Mouse (Mus musculus) G1E (cell line): ENCODE data around the gene Atg14. TPM values are rescaled to one million over a fixed set of nuclear protein-coding genes. Genes with fewer than 3 reads are reported as not detected.

Source experiments
- ATAC-seq: 2 replicates; pipeline ENCODE4 v1.8.0; 2016; ENCODE audit warnings: mild to moderate bottlenecking; ENCODE audit not compliant: insufficient number of reproducible peaks, poor library complexity, low FRiP score, severe bottlenecking; ENCODE audit errors: extremely low read depth
- DNase-seq: peaks from one replicate; pipeline ENCODE4 v3.0.0; 2012; ENCODE audit warnings: low spot score
- H3K27me3 ChIP-seq: 2 replicates; pipeline ENCODE4 v1.6.1; 2012; ENCODE audit warnings: mild to moderate bottlenecking, low read length, inconsistent platforms; ENCODE audit not compliant: insufficient read depth
- H3K36me3 ChIP-seq: replicated peaks from 2 replicates; pipeline ENCODE3; 2012; ENCODE audit warnings: mild to moderate bottlenecking, inconsistent platforms
- H3K4me1 ChIP-seq: 2 replicates; pipeline ENCODE4 v1.6.1; 2012; ENCODE audit warnings: low read depth, low read length, inconsistent platforms, mixed read lengths; ENCODE audit not compliant: insufficient read depth
- H3K4me3 ChIP-seq: 2 replicates; pipeline ENCODE4 v1.5.1; 2012; ENCODE audit warnings: low read depth, mild to moderate bottlenecking, inconsistent platforms, low read length, moderate library complexity, mixed read lengths
- H3K9me3 ChIP-seq: replicated peaks from 2 replicates; pipeline ENCODE4 v1.6.1; 2012; ENCODE audit warnings: inconsistent platforms
- CTCF ChIP-seq: IDR thresholded peaks from 2 replicates; pipeline ENCODE4 v1.5.1; 2012; ENCODE audit warnings: low read depth, low read length, inconsistent platforms, mixed read lengths
- GATA1 ChIP-seq: IDR thresholded peaks from 2 replicates; pipeline ENCODE4 v1.6.1; 2012; ENCODE audit warnings: borderline replicate concordance, low read length, inconsistent platforms, mixed read lengths
- GATA2 ChIP-seq: IDR thresholded peaks from 2 replicates; pipeline ENCODE4 v1.6.1; 2012; ENCODE audit warnings: low read depth, low read length, inconsistent platforms, borderline replicate concordance
- POLR2AphosphoS5 ChIP-seq: IDR thresholded peaks from 2 replicates; pipeline ENCODE4 v1.6.1; 2012; ENCODE audit warnings: low read depth, low read length, inconsistent platforms; ENCODE audit not compliant: insufficient replicate concordance
- TAL1 ChIP-seq: conservative IDR thresholded peaks from 2 replicates; pipeline ENCODE4 v1.6.1; 2012; ENCODE audit warnings: low read depth, low read length, inconsistent platforms, mixed read lengths
- polyA plus RNA-seq: library from polyadenylated mRNA; stranded (reverse); fragments of >175 nt; gene quantifications from 2 replicates; pipeline ENCODE4 v1.2.3, GENCODE M21; 2012
- total RNA-seq, 2 experiments: library from RNA; stranded (forward) in 1 of 2; stranded (reverse) in 1 of 2; fragments of 200-1000 nt in 1 of 2; fragments of >200 nt in 1 of 2; fragmentation: Nextera tagmentation in 1 of 2; gene quantifications; 2 replicates each; pipeline ENCODE4 v1.2.3; 2014 to 2017

The Atg14 gene
- total and polyA plus RNA-seq, 3 experiments: 2.3 to 8.9 (median 8.1) TPM

GRCm38 (mm10) chr14:47553380-47553779 lies 17.1 kb downstream of the Atg14 start:
- no peak overlapping the region for H3K4me3 ChIP-seq
- peaks cover 10% of the 10 kb centered on the region; the same call in 1 of the 2 replicates for H3K4me1 ChIP-seq
- H3K9me3 ChIP-seq: no peaks in the 10 kb centered on the region
- no peak for ATAC-seq
- peaks cover 86% of the 10 kb centered on the region for H3K36me3 ChIP-seq
- no peak for TF ChIP-seq CTCF
- TF ChIP-seq TAL1: no peak
- no peak for TF ChIP-seq POLR2AphosphoS5
- TF ChIP-seq GATA2: no peak
- TF ChIP-seq GATA1: no peak
- H3K27me3 ChIP-seq: no peaks in the 10 kb centered on the region
- DNase-seq: no peak

GRCm38 (mm10) chr14:47551668-47552067 lies 18.8 kb downstream of the Atg14 start:
- no peak for TF ChIP-seq POLR2AphosphoS5
- TF ChIP-seq GATA1: no peak
- TF ChIP-seq CTCF: no peak
- TF ChIP-seq GATA2: no peak
- no peak for TF ChIP-seq TAL1
- H3K9me3 ChIP-seq: no peaks in the 10 kb centered on the region
- DNase-seq (no peak), ATAC-seq (no peak)
- H3K4me3 ChIP-seq: no peak overlapping the region
- H3K4me1 ChIP-seq: peaks cover 10% of the 10 kb centered on the region; the same call in 1 of the 2 replicates
- peaks cover 89% of the 10 kb centered on the region for H3K36me3 ChIP-seq
- H3K27me3 ChIP-seq: no peaks in the 10 kb centered on the region

- Histone ChIP-seq H3K36me3 (peaks cover 86% of the 10 kb centered on the region), H3K4me3 (no peak overlapping the region), H3K27me3 (no peaks in the 10 kb centered on the region), H3K9me3 (no peaks in the 10 kb centered on the region), H3K4me1 (peaks cover 36% of the 10 kb centered on the region)
- TF ChIP-seq TAL1 (no peak), GATA1 (no peak), POLR2AphosphoS5 (no peak), GATA2 (no peak), CTCF (no peak)
- DNase-seq (no peak), ATAC-seq (no peak)
These were observed 25.6 kb downstream of the Atg14 start for GRCm38 (mm10) chr14:47544877-47545276.

GRCm38 (mm10) chr14:47544286-47544685 lies 26.2 kb downstream of the Atg14 start:
- Histone ChIP-seq H3K4me1 (peaks cover 36% of the 10 kb centered on the region), H3K9me3 (no peaks in the 10 kb centered on the region), H3K27me3 (no peaks in the 10 kb centered on the region), H3K4me3 (no peak overlapping the region), H3K36me3 (peaks cover 80% of the 10 kb centered on the region)
- TF ChIP-seq GATA1 (no peak), POLR2AphosphoS5 (no peak), TAL1 (no peak), CTCF (no peak)
- DNase-seq (no peak), ATAC-seq (no peak; the same call in 1 of the 2 replicates)

- Histone ChIP-seq H3K36me3 (peaks cover 60% of the 10 kb centered on the region), H3K4me3 (no peak overlapping the region), H3K9me3 (no peaks in the 10 kb centered on the region), H3K27me3 (no peaks in the 10 kb centered on the region), H3K4me1 (peaks cover 36% of the 10 kb centered on the region)
- no peak for DNase-seq
- ATAC-seq: no peak
- TF ChIP-seq POLR2AphosphoS5 (no peak), CTCF (no peak), TAL1 (no peak), GATA1 (no peak), GATA2 (no peak)
These were observed 28.2 kb downstream of the Atg14 start for GRCm38 (mm10) chr14:47542283-47542682.

- no peak for DNase-seq
- peaks cover 38% of the 10 kb centered on the region for H3K4me1 ChIP-seq
- no peak for TF ChIP-seq CTCF
- TF ChIP-seq POLR2AphosphoS5: no peak
- TF ChIP-seq GATA2: no peak
- no peak for TF ChIP-seq TAL1
- no peak for TF ChIP-seq GATA1
- H3K27me3 ChIP-seq: no peaks in the 10 kb centered on the region
- no peaks in the 10 kb centered on the region for H3K9me3 ChIP-seq
- no peak for ATAC-seq
- H3K36me3 ChIP-seq: peaks cover 51% of the 10 kb centered on the region
- H3K4me3 ChIP-seq: no peak overlapping the region
These were observed 29.0 kb downstream of the Atg14 start for GRCm38 (mm10) chr14:47541325-47541948.

GRCm38 (mm10) chr14:47535096-47535495 lies 35.4 kb downstream of the Atg14 start:
- ATAC-seq: no peak
- Histone ChIP-seq H3K9me3 (no peaks in the 10 kb centered on the region), H3K27me3 (no peaks in the 10 kb centered on the region), H3K36me3 (peaks cover 14% of the 10 kb centered on the region), H3K4me3 (no peak overlapping the region), H3K4me1 (peaks cover 34% of the 10 kb centered on the region)
- TF ChIP-seq GATA1 (no peak), TAL1 (no peak), POLR2AphosphoS5 (no peak), GATA2 (no peak), CTCF (no peak)
- DNase-seq: no peak
